Mouse (Mus musculus) kidney, postnatal 14 days (tissue): ENCODE measurements around the gene Sacs.

Experiments
- DNase-seq: peaks from one replicate; pipeline ENCODE4 v3.0.0; 2022; ENCODE audit warnings: mixed read lengths

The Sacs gene

GRCm38 (mm10) chr14:61161367-61162334 lies 23.4 kb downstream of the Sacs start:
- peak; percentile 13 for DNase-seq

DNA sequence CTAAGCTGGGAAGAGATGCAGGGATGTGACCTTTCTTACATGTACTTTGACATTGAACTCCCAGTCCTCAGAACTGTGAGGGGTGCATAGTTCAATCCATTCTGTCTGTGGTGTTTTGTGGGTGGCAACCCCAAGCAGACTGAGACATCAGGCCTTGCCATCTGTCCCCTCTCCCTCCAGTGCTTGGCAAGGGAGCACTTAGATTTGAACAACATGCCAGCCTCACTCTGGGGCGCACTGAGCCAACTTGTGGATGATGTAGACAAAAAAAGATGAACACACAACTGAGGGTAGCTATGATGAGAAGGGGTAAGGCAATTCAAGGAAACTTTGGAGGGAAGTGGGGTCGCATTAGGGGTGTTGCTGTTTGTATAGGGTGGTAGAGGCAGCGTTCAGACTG lies 26.2 kb downstream of the Sacs start:
- DNase-seq: no peak

GRCm38 (mm10) chr14:61165929-61166328 lies 27.7 kb downstream of the Sacs start:
- no peak for DNase-seq

DNA sequence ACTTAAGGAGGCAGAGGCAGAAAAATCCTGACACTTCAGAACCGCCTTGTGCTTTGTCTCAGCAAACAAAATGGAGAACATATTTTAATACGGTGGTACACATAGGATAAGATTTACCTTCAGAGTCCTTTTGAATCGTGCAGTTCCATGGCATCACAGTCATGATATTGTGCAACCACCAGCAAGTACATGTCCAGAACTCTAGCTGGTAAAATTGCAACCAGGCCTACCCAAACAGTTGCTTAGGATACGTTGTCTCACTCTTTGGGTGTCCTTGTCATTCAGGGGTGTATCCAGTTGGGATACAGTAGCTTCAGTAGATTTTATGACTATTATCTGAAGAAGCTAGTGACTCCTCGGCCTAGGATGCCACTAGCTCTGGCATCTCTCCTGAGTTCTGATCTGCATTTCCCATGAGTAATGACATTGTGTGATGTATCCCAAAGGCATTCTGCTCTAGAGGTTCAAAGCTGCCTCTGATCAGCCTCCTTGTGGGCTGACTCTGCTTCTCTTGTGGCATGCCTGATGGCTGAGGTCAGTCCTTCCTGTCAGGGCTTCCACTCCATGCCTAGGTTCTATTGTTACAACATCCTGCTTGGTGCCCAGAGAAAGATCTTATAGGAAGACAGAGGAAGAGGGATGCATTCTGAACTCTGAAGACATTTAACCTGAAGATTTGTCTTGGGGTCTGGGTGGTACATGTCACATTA lies 33.2 kb downstream of the Sacs start:
- no peak for DNase-seq

DNA sequence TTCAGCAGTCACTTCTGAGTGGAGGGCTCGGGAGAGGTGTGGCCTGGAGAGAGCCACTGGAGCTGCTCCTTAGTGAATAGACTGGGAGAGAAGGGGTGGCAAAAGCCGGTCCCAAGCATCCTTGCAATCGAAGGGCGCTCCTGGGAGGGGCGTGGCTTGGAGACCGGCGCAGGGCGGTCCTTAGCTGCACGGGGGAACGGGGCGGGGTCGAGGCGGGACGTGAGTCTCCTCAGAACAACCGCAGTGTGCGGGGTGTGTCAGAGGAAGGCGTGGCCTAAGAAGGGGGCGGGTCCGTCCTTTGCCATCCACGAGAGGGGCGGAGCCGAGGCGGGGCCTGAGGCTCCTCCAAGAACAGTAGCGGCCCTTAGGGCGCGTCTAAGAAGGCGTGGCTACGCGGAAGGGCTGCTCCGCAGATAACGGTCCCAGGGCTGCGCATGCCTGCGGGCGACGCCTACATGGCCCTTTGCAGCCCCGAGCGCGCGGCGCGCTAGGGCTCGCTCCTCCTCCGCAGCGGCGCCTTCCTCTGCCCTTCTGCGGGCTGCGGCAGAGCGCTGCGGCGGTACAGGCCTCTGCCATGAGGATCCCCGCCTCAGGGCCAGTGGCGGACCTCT lies 34.4 kb downstream of the Sacs start:
- peak; percentile 99 for DNase-seq

GRCm38 (mm10) chr14:61173229-61173628 lies 35.0 kb downstream of the Sacs start:
- DNase-seq: peak; percentile 62

DNA sequence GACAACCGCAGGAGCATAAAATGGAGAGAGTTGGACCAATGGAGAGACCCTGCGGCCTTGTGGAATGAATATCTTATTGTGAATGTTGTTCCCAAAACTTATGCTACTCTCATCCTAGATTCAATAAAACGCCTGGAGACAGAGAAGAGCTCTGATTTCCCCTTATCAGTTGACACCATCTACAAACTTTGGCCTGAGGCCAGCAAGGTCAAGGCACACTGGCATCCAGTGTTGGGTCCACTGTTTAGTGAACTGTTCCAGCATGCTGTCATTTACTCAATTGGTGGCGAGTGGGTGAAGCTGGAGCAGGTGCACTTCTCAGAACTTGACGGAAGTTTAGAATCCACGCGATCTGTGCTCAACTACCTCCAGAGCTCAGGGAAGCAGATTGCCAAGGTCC lies 53.6 kb downstream of the Sacs start:
- no peak for DNase-seq

GRCm38 (mm10) chr14:61192326-61192725 lies 54.1 kb downstream of the Sacs start:
- no peak for DNase-seq

DNA sequence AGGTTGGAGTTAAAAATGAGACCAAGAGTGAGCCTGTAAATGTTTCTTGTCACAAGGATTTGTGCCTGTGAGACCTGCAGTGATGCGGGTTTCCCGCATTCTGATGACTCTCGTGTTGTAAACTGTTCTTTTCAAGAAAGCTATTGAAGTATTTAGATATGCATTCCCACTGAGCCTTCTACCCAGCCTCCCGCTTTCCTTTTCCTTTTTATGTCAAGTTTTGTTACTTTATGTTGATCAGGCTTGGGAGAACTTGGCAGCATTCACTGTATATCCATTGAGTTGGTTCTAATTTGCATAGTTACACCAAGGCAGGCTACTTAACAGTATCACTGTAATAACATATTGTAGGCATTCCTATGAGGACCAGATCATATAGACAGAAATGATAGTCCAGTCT lies 56.2 kb downstream of the Sacs start:
- no peak for DNase-seq

DNA sequence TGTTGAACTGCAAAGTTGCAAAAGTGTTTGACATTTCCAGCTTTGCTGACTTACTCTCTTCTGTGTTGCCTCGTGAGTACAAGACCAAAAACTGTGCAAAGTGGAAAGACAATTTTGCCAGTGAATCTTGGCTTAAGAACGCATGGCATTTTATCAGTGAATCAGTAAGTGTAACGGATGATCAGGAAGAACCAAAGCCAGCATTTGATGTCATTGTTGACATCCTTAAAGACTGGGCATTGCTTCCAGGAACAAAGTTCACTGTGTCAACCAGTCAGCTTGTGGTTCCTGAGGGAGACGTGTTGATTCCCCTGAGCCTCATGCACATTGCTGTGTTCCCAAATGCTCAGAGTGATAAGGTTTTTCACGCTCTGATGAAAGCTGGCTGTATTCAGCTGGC lies 71.9 kb downstream of the Sacs start:
- no peak for DNase-seq

GRCm38 (mm10) chr14:61211754-61212153 lies 73.5 kb downstream of the Sacs start:
- no peak for DNase-seq

DNA sequence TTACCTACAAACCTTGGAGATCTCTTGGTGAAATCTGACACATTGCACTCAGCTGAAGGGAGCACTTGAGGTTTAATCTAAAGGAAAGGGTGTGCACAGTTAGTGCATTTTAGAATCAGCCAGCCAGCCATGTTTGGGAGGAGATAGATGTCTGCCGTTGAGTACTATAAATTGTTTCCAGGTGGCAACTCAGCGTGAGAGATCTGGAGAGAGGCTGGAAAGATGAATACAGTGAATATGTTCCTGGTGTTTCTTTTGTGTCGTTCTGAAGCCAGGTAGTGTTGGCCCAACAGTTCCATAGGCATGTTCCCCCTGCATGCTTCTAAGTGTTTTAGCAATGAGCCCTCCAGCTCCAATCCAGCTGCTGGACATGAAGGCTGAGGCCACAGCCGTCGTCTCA lies 82.9 kb downstream of the Sacs start:
- DNase-seq: no peak

GRCm38 (mm10) chr14:61222506-61222905 lies 84.2 kb downstream of the Sacs start:
- no peak for DNase-seq

- DNase-seq: no peak
Observed at GRCm38 (mm10) chr14:61223740-61224139, 85.5 kb downstream of the Sacs start.

GRCm38 (mm10) chr14:61224387-61225077 lies 86.3 kb downstream of the Sacs start:
- no peak for DNase-seq

GRCm38 (mm10) chr14:61226151-61226550 lies 87.9 kb downstream of the Sacs start:
- DNase-seq: no peak

GRCm38 (mm10) chr14:61229763-61230162 lies 91.5 kb downstream of the Sacs start:
- DNase-seq: no peak

DNA sequence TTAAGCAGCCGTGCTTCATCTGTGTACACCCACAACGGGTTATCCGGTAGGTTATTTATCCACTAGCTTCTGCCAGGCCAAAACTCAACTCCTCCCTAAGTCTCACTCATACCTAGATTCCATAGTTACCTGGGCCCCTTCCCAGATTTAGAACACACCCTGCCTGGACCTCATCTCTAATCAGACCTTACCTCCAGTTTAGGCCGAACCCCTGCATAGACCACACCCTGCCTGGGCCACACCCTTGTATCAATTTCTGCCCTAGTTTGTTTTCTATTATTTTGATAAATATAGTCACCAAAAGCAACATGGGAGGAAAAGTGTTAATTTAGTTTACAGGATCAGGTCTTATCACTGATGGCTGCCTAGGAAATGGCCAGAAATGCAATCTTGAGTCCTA lies 91.9 kb downstream of the Sacs start:
- no peak for DNase-seq

- DNase-seq: no peak
Observed at GRCm38 (mm10) chr14:61232016-61232568, 93.8 kb downstream of the Sacs start.

- DNase-seq: no peak
Observed at GRCm38 (mm10) chr14:61235846-61236474, 97.7 kb downstream of the Sacs start.

DNA sequence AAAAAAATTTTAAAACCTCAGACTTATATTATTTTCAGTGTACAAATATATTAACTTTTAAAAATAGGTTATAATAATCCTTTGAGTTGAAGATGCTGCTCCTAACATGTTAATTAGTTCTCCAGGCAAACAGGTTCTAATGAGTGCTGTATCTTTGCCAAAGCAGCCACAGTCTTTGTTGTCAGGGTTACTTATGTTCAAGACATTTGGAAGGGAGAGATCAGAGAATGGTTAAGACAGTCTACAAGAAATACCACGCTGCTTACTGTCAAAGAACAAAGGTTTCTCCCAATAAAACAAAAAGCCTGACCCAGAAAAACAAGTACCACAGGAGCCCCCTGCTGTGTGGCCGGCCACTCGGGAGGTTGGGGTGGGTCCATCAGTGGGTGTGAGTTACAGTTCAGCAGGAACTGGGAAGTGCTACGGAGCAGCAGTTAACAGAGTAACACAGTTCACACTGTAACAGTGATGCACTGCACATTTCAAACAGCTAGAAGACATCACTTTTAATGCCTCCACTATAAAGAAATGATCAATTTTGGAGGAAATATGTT lies 98.9 kb downstream of the Sacs start:
- DNase-seq: no peak

- no peak for DNase-seq
Observed at GRCm38 (mm10) chr14:61238751-61239150, 100.5 kb downstream of the Sacs start.
